Mouse (Mus musculus) cerebellum, postnatal 10 days (tissue): ENCODE data around the gene Vmn2r75.
A peak's percentile ranks its signal among the peaks of the same experiment; 100 is the strongest.
"Not testable (repeated sequence)": the region's sequence is repeated elsewhere in the genome, so short reads cannot be mapped to it uniquely, and the experiment has no call there.

Experiments used
- DNase-seq, 2 experiments: peaks; one replicate each; pipeline ENCODE4 v3.0.0; 2021; ENCODE audit warnings: mixed read lengths in 2 of 2

The Vmn2r75 gene

DNA sequence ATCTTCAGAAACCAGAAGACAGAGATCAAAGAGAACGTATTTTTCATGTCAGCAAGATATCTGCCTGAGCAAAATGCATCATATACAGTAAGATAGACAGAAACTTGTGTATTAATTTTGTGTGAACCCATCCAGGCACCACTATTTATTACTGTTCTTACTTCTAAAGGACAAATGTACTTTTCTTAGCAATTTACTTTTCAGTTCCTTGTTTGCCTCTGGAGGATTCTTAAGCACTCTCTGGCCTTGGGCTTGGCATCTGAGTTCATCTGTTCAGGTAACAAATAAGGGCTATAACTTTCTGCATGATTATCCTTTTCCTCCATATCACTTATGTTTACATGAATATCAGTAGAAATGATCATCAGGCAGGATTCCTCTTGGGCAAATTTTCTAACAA is at the start of gene Vmn2r75:
Gene Vmn2r75 (minus strand): TSS at position 101 of the 400 bp plus-strand sequence.
- not testable (repeated sequence) for DNase-seq

GRCm38 (mm10) chr7:86211345-86211744 is 39.8 kb upstream of the Vmn2r75 start:
- peak; percentile 11 for DNase-seq
